Mouse (Mus musculus) duodenum, adult 2 months (tissue): ENCODE results near the gene Olfr675. TPM values are rescaled to one million over a fixed set of nuclear protein-coding genes. Genes with fewer than 3 reads are reported as not detected.

Source experiments
- polyA plus RNA-seq: library from polyadenylated mRNA; depleted of rRNA; stranded (reverse); fragments of >200 nt; gene quantifications from 2 replicates; pipeline ENCODE4 v1.2.3, GENCODE M21; 2012; ENCODE audit warnings: low replicate concordance; rRNA removed

The Olfr675 gene
- not detected in 2 replicates for polyA plus RNA-seq

GRCm38 (mm10) chr7:105028360-105028759 lies at the start of gene Olfr675:
TSS of gene Olfr675 (minus strand) at chr7:105028460.

DNA sequence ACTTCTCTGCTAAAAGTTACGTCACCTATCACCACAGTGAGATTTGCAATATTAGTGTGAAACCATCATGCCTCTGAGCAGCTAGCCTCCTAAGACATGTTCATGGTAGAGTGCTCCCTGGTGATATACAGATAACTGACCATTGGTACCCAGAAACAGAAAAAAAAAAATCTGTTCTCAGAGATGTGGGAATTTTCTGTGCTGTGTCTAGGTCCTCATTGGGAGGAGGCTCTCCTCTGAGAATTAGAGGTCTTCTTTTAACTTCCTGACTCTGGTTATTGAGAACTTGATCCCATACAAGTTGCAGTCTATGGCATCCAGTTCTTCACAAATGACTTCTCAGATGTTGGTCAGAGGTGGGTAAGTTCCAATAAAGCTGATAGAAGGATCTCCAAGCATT lies 35.9 kb upstream of the Olfr675 start, which contains the start of gene Olfr678:
TSS of gene Olfr678 (plus strand) at position 301 of the 400 bp plus-strand sequence.

DNA sequence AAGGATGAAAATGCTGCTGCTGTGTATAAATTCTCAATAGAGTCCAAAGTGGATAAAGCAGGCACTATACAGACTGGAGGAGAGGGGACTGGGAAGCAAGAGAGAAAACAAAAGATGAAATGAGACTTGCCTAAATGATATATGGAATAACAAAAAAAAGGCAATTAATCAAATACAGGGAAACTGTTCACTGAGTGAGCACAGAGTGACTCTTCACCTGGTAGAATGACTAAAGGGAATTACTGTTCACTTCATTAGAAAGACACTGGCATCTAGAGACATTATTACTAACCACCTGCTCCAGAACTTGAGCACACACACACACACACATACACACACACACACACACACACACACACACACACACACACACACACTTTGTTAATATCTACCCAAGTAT lies 4.1 kb upstream of the Olfr675 start, which contains the start of gene Olfr676:
TSS of gene Olfr676 (plus strand) at position 301 of the 400 bp plus-strand sequence.

GRCm38 (mm10) chr7:105001929-105002328 lies 26.3 kb downstream of the Olfr675 start, which contains the start of gene Olfr672:
TSS of gene Olfr672 (minus strand) at chr7:105002029.

GRCm38 (mm10) chr7:104979026-104979425 lies 49.2 kb downstream of the Olfr675 start, which contains the start of gene Olfr671:
TSS of gene Olfr671 (minus strand) at chr7:104979126.

Other genes starting within 250 kb of the Olfr675 start
- gene Usp17lb, start 185.9 kb downstream of the Olfr675 start, polyA plus RNA-seq, result not detected in 2 replicates
- not detected in 2 replicates for gene Usp17la, start 171.5 kb downstream of the Olfr675 start, polyA plus RNA-seq
- not detected in 2 replicates for gene Olfr665, start 150.4 kb downstream of the Olfr675 start, polyA plus RNA-seq
- not detected in 2 replicates for gene Olfr666, start 132.5 kb downstream of the Olfr675 start, polyA plus RNA-seq
- not detected in 2 replicates for gene Olfr667, start 107.0 kb downstream of the Olfr675 start, polyA plus RNA-seq
- not detected in 2 replicates for gene Olfr668, start 100.4 kb downstream of the Olfr675 start, polyA plus RNA-seq
- gene Olfr669, start 94.2 kb downstream of the Olfr675 start, polyA plus RNA-seq, result not detected in 2 replicates
- gene Olfr670, start 65.8 kb downstream of the Olfr675 start, polyA plus RNA-seq, result not detected in 2 replicates
- gene Olfr671, start 49.3 kb downstream of the Olfr675 start, polyA plus RNA-seq, result not detected in 2 replicates
- not detected in 2 replicates for gene Olfr672, start 26.4 kb downstream of the Olfr675 start, polyA plus RNA-seq
- not detected in 2 replicates for gene Olfr676, start 4.2 kb upstream of the Olfr675 start, polyA plus RNA-seq
- gene Olfr677, start 22.9 kb upstream of the Olfr675 start, polyA plus RNA-seq, result not detected in 2 replicates
- not detected in 2 replicates for gene Olfr678, start 36.0 kb upstream of the Olfr675 start, polyA plus RNA-seq
- not detected in 2 replicates for gene Olfr679, start 52.7 kb upstream of the Olfr675 start, polyA plus RNA-seq
- not detected in 2 replicates for gene Olfr680-ps1, start 64.4 kb upstream of the Olfr675 start, polyA plus RNA-seq
- gene Olfr681, start 88.4 kb upstream of the Olfr675 start, polyA plus RNA-seq, result not detected in 2 replicates
- gene Olfr683, start 118.6 kb upstream of the Olfr675 start, polyA plus RNA-seq, result not detected in 2 replicates
- gene Olfr684, start 135.2 kb upstream of the Olfr675 start, polyA plus RNA-seq, result not detected in 2 replicates
- gene Olfr685, start 157.6 kb upstream of the Olfr675 start, polyA plus RNA-seq, result not detected in 2 replicates
- not detected in 2 replicates for gene Olfr686, start 179.0 kb upstream of the Olfr675 start, polyA plus RNA-seq